Mouse (Mus musculus) cerebellum, postnatal 14 days (tissue): Measurements from ENCODE around the gene Fau.
A peak's percentile ranks its signal among the peaks of the same experiment; 100 is the strongest.

Experiments
- DNase-seq, 2 experiments: peaks; one replicate each; pipeline ENCODE4 v3.0.0; 2021; ENCODE audit warnings: mixed read lengths in 2 of 2

Fau gene

GRCm38 (mm10) chr19:6046294-6047153, 11.1 kb upstream of the Fau start, which contains the start of gene Syvn1:
Gene Syvn1 (plus strand): TSS chr19:6046576.
- peak; percentile 93 to 94 for DNase-seq

GRCm38 (mm10) chr19:6047154-6047898, 10.3 kb upstream of the Fau start:
- no peak for DNase-seq

GRCm38 (mm10) chr19:6047899-6048166, 9.8 kb upstream of the Fau start:
- DNase-seq = peak in 1 of 2 experiments; percentile 26

- no peak for DNase-seq
Observed at GRCm38 (mm10) chr19:6048681-6049410, 8.8 kb upstream of the Fau start.

GRCm38 (mm10) chr19:6052516-6052915, 5.1 kb upstream of the Fau start:
- no peak for DNase-seq

- DNase-seq = no peak
Observed at GRCm38 (mm10) chr19:6054296-6054695, 3.3 kb upstream of the Fau start.

GRCm38 (mm10) chr19:6056696-6057095, 948 bp upstream of the Fau start:
- DNase-seq = peak in 1 of 2 experiments; percentile 29

- peak in 1 of 2 experiments; percentile 26 for DNase-seq
Observed at GRCm38 (mm10) chr19:6058513-6058912, 869 bp downstream of the Fau start.

- no peak for DNase-seq
Observed at GRCm38 (mm10) chr19:6058966-6059365, 1.3 kb downstream of the Fau start.

- peak; percentile 89 to 92 for DNase-seq
Observed at GRCm38 (mm10) chr19:6061021-6061533, 3.4 kb downstream of the Fau start, which contains the start of gene Znhit2. Gene Znhit2 (plus strand): TSS chr19:6061192.

- DNase-seq = peak; percentile 58 to 66
Observed at GRCm38 (mm10) chr19:6061641-6062302, 4.1 kb downstream of the Fau start.

GRCm38 (mm10) chr19:6062418-6062817, 4.8 kb downstream of the Fau start:
- DNase-seq = no peak

GRCm38 (mm10) chr19:6063081-6063480, 5.4 kb downstream of the Fau start:
- DNase-seq = no peak

GRCm38 (mm10) chr19:6066571-6066970, 8.9 kb downstream of the Fau start:
- no peak for DNase-seq

- peak; percentile 92 to 96 for DNase-seq
Observed at GRCm38 (mm10) chr19:6067011-6067723, 9.5 kb downstream of the Fau start.

GRCm38 (mm10) chr19:6067724-6068415, 10.2 kb downstream of the Fau start, which contains the start of gene Tm7sf2:
Gene Tm7sf2 (minus strand): TSS chr19:6068373.
- peak; percentile 87 to 91 for DNase-seq

- DNase-seq = peak in 1 of 2 experiments; percentile 53
Observed at GRCm38 (mm10) chr19:6068951-6069350, 11.3 kb downstream of the Fau start.

GRCm38 (mm10) chr19:6069851-6070250, 12.2 kb downstream of the Fau start:
- no peak for DNase-seq

GRCm38 (mm10) chr19:6070571-6071250, 13.1 kb downstream of the Fau start:
- DNase-seq = peak; percentile 50 to 65

- DNase-seq = peak in 1 of 2 experiments; percentile 25
Observed at GRCm38 (mm10) chr19:6071261-6071660, 13.6 kb downstream of the Fau start.
